Mouse (Mus musculus): ENCODE measurements around the gene Cbs.

- no peak for TF ChIP-seq CTCF (IDR thresholded peaks at IDR 0.05; ENCODE audit: low read depth, low read length)
- no peak for TF ChIP-seq POLR2A (IDR thresholded peaks at IDR 0.05; ENCODE audit: extremely low read depth, insufficient read depth, low read length)
These were observed 2.6 kb upstream of the Cbs start for GRCm38 (mm10) chr17:31639651-31640050.
